Mouse (Mus musculus) lung, postnatal 0 days (tissue): ENCODE data around the gene Gm17334. TPM values are rescaled to one million over a fixed set of nuclear protein-coding genes. Genes with fewer than 3 reads are reported as not detected.

ENCODE experiments used
- ATAC-seq: fragments of 200-750 bp; cut with Nextera tagmentation; 2 replicates; pipeline ENCODE4 v1.8.0; 2017; ENCODE audit warnings: moderate library complexity
- DNase-seq: peaks from one replicate; pipeline ENCODE4 v3.0.0-alpha.2; 2016; ENCODE audit warnings: low spot score
- H3K27ac ChIP-seq: fragments of 300-500 bp; sonication (generic); 2 replicates; pipeline ENCODE4 v1.5.1; 2014; ENCODE audit warnings: antibody characterized with exemption, mild to moderate bottlenecking, low read length, mixed read lengths
- H3K27me3 ChIP-seq: fragments of 300-500 bp; sonication (generic); replicated peaks from 2 replicates; pipeline ENCODE4 v1.6.1; 2014; ENCODE audit warnings: low read length, mixed read lengths; ENCODE audit not compliant: insufficient read depth
- H3K36me3 ChIP-seq: fragments of 300-500 bp; sonication (generic); 2 replicates; pipeline ENCODE4 v1.6.1; 2014; ENCODE audit warnings: low read length, mixed read lengths; ENCODE audit not compliant: insufficient read depth
- H3K4me1 ChIP-seq: fragments of 300-500 bp; sonication (generic); 2 replicates; pipeline ENCODE4 v1.6.1; 2014; ENCODE audit warnings: antibody characterized with exemption, low read depth, low read length, mixed read lengths; ENCODE audit not compliant: insufficient read depth
- H3K4me2 ChIP-seq: fragments of 300-500 bp; sonication (generic); replicated peaks from 2 replicates; pipeline ENCODE4 v1.6.1; 2014; ENCODE audit warnings: low read depth, mild to moderate bottlenecking, low read length, moderate library complexity, mixed read lengths
- H3K4me3 ChIP-seq: fragments of 300-500 bp; sonication (generic); 2 replicates; pipeline ENCODE4 v1.5.1; 2014; ENCODE audit warnings: low read depth, low read length
- H3K9ac ChIP-seq: fragments of 300-500 bp; sonication (generic); replicated peaks from 2 replicates; pipeline ENCODE4 v1.6.1; 2014; ENCODE audit warnings: low read depth, mild to moderate bottlenecking
- H3K9me3 ChIP-seq: fragments of 300-500 bp; sonication (generic); 2 replicates; pipeline ENCODE4 v1.6.1; 2016; ENCODE audit warnings: low read length, mixed read lengths
- CTCF ChIP-seq: IDR thresholded peaks from 2 replicates; pipeline ENCODE4 v1.5.1; 2016; ENCODE audit warnings: antibody characterized with exemption, mild to moderate bottlenecking
- EP300 ChIP-seq: IDR thresholded peaks from 2 replicates; pipeline ENCODE4 v1.6.1; 2016; ENCODE audit warnings: antibody characterized with exemption, mild to moderate bottlenecking, control low read depth
- WGBS: fragments of 180-500 bp; shearing (Covaris S2); extraction: QIAGEN DNeasy Blood & Tissue Kit; methylation state at CpG from one replicate; pipeline ENCODE4 v1.1.7; 2014; 5-methylcytosine and 5-hydroxymethylcytosine counted together
- polyA plus RNA-seq: library from polyadenylated mRNA; unstranded; fragments of >200 nt; fragmentation: Nextera tagmentation; extraction: Ambion mirVana; gene quantifications from 2 replicates; pipeline ENCODE4 v1.2.1, GENCODE M21; 2015

The Gm17334 gene
- polyA plus RNA-seq, 1 experiment from 2014 or later, result 0.61 TPM

GRCm38 (mm10) chr11:53785311-53785936 is 12.4 kb upstream of the Gm17334 start:
- no peak overlapping the region for H3K9ac ChIP-seq
- WGBS, result 50% methylated on average over 3 of the region's 3 CpGs
- TF ChIP-seq CTCF (no peak), EP300 (no peak)
- H3K4me2 ChIP-seq, result no peak overlapping the region
- H3K27me3 ChIP-seq, result no peaks in the 10 kb centered on the region
- H3K36me3 ChIP-seq, result no peaks in the 10 kb centered on the region
- ATAC-seq (no peak), DNase-seq (no peak)
- H3K9me3 ChIP-seq, result no peaks in the 10 kb centered on the region
- peaks cover 9% of the 10 kb centered on the region for H3K4me1 ChIP-seq
- H3K4me3 ChIP-seq, result no peak overlapping the region
- H3K27ac ChIP-seq, result peak overlapping the region; percentile 49; the same call in 1 of the 2 replicates

GRCm38 (mm10) chr11:53783288-53783687 is 10.3 kb upstream of the Gm17334 start:
- no peak overlapping the region for H3K9ac ChIP-seq
- no peaks in the 10 kb centered on the region for H3K9me3 ChIP-seq
- H3K4me1 ChIP-seq, result peaks cover 6% of the 10 kb centered on the region
- ATAC-seq, result no peak
- H3K36me3 ChIP-seq, result no peaks in the 10 kb centered on the region
- no peak for DNase-seq
- no peak overlapping the region for H3K4me3 ChIP-seq
- H3K27ac ChIP-seq, result no peak overlapping the region
- no peaks in the 10 kb centered on the region for H3K27me3 ChIP-seq
- 73% methylated on average over 9 of the region's 9 CpGs for WGBS
- no peak for TF ChIP-seq CTCF
- H3K4me2 ChIP-seq, result no peak overlapping the region

- no peaks in the 10 kb centered on the region for H3K27me3 ChIP-seq
- ATAC-seq (no peak), DNase-seq (no peak)
- no peaks in the 10 kb centered on the region for H3K9me3 ChIP-seq
- 74% methylated on average over 7 of the region's 7 CpGs for WGBS
- peaks cover 6% of the 10 kb centered on the region for H3K4me1 ChIP-seq
- H3K4me3 ChIP-seq, result no peak overlapping the region
- TF ChIP-seq EP300, result no peak
- no peak for TF ChIP-seq CTCF
- no peak overlapping the region for H3K4me2 ChIP-seq
- 0 out of 2 replicates have a peak, but pooled peaks cover 1% of the 10 kb centered on the region for H3K36me3 ChIP-seq
- no peak overlapping the region for H3K9ac ChIP-seq
- H3K27ac ChIP-seq, result no peak overlapping the region
Measured at GRCm38 (mm10) chr11:53781964-53782363, 9.0 kb upstream of the Gm17334 start.

- Histone ChIP-seq H3K4me3 (no peak overlapping the region), H3K4me2 (no peak overlapping the region), H3K9me3 (no peaks in the 10 kb centered on the region), H3K9ac (no peak overlapping the region), H3K4me1 (peaks cover 6% of the 10 kb centered on the region), H3K36me3 (peaks cover 8% of the 10 kb centered on the region), H3K27ac (no peak overlapping the region), H3K27me3 (no peaks in the 10 kb centered on the region)
- 93% methylated on average over 4 of the region's 4 CpGs for WGBS
- TF ChIP-seq EP300 (no peak), CTCF (no peak)
- DNase-seq (no peak), ATAC-seq (no peak)
Measured at GRCm38 (mm10) chr11:53781201-53781775, 8.3 kb upstream of the Gm17334 start.

- ATAC-seq (no peak), DNase-seq (no peak)
- H3K9me3 ChIP-seq, result no peaks in the 10 kb centered on the region
- WGBS, result 60% methylated on average over 3 of the region's 3 CpGs
- H3K4me2 ChIP-seq, result no peak overlapping the region
- H3K4me3 ChIP-seq, result no peak overlapping the region
- no peak for TF ChIP-seq EP300
- TF ChIP-seq CTCF, result no peak
- H3K9ac ChIP-seq, result no peak overlapping the region
- H3K27me3 ChIP-seq, result no peaks in the 10 kb centered on the region
- H3K27ac ChIP-seq, result no peak overlapping the region
- peaks cover 17% of the 10 kb centered on the region for H3K36me3 ChIP-seq
- H3K4me1 ChIP-seq, result no peaks in the 10 kb centered on the region
Measured at GRCm38 (mm10) chr11:53780262-53780661, 7.3 kb upstream of the Gm17334 start.

GRCm38 (mm10) chr11:53779808-53780207 is 6.8 kb upstream of the Gm17334 start:
- Histone ChIP-seq H3K4me3 (no peak overlapping the region), H3K36me3 (peaks cover 22% of the 10 kb centered on the region), H3K9me3 (no peaks in the 10 kb centered on the region), H3K9ac (no peak overlapping the region), H3K4me1 (no peaks in the 10 kb centered on the region), H3K27me3 (no peaks in the 10 kb centered on the region), H3K27ac (no peak overlapping the region), H3K4me2 (no peak overlapping the region)
- no peak for ATAC-seq
- 45% methylated on average over 2 of the region's 2 CpGs for WGBS
- no peak for DNase-seq
- TF ChIP-seq CTCF, result no peak
- TF ChIP-seq EP300, result no peak
